Mouse (Mus musculus) cerebellum, adult 11 months (tissue): ENCODE results near the gene Washc2.

Experiments
- DNase-seq: peaks from one replicate; pipeline ENCODE4 v3.0.0; 2022

Gene Washc2

DNA sequence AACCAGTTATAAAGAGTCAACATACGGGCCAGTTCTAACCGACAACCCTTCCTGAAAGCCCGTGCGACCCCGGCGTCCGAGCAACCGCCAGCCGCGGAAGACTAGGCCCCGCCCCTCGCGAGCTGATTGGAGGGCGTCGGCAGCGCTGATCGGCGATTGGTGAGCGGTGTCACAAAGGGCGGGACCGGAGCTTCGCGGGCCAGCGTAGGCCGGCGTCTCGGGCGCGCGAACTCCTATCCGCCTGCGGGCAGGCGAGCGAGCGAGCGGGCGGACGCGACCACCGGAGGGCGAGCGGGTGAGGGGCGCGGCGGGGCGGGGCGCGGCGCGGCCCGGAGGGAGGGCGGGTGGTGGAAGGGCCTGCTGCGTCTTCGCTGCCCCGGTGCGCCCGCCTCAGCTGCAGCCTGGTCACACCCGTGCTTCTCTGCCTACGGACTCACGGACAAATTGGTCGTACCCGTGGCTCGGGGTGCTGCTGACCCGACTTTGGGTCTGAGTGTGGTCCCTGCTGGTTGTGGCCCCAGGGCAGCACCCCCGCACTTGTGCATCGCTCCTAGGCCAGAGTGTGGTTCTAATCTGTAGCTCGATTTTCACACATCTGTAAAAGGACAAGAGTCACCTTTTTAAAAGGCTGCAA lies 56.3 kb downstream of the Washc2 start, which contains the start of gene Zfand4:
TSS of gene Zfand4 (plus strand) at position 205 of the 634 bp plus-strand sequence.
- DNase-seq: peak; percentile 88

DNA sequence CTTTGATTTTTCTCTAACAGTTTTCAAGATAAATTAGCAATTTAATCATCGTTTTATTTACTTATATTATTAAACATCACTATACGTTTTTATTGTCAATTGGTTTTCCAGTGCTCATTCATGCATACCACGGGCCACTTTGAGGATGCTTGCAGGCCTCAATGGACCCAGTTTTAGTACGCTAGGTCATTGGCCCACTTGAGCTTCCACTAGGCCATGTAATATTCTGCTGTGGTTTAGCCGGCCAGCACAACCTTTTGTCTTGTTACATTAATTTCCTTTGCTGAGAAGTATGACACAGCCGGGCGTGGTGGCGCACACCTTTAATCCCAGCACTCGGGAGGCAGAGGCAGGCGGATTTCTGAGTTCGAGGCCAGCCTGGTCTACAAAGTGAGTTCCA lies 57.0 kb downstream of the Washc2 start:
- DNase-seq: no peak

DNA sequence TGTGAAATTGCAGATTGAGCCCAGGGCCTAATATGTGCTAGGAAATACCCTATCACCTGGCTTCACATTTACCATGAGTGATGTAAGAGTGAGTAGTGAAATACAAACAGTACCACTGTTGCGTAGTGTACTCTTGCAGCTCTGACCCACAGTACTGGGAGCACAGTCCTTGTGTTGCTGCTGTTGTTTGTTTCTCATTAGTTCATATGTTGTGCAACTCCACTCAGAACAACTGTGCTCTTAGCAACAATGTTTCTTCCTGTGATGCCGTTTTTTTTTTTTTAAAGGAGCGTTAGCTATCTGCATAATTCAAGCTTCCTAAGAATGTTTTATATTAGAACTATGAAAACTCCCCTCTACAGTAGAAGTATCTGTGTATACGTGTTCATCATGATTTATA lies 57.8 kb downstream of the Washc2 start:
- no peak for DNase-seq

- DNase-seq: no peak
Observed at GRCm38 (mm10) chr6:116266273-116267109, 58.7 kb downstream of the Washc2 start.

GRCm38 (mm10) chr6:116267110-116267423 lies 59.2 kb downstream of the Washc2 start:
- DNase-seq: no peak

GRCm38 (mm10) chr6:116275695-116276094 lies 67.9 kb downstream of the Washc2 start:
- DNase-seq: no peak

GRCm38 (mm10) chr6:116278679-116279317 lies 71.0 kb downstream of the Washc2 start:
- no peak for DNase-seq

DNA sequence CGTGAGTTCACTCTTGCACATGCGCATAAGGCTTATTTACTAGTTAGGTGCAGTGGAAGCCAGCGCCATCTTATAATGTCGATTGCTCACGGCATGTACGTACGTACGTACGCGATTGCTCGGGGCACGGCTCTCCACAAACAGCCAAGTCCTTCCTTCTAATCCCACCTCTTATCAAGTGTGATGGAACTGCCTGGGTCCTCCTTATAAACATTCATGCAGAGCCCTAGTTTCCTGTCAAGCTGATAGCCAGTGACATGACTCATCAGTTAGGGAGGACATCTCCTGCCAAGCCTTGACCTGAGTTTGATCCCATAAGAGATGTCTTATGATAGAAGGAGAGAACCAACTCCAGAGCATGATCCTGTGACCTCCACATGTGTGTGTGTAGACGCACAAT lies 73.2 kb downstream of the Washc2 start:
- DNase-seq: no peak

DNA sequence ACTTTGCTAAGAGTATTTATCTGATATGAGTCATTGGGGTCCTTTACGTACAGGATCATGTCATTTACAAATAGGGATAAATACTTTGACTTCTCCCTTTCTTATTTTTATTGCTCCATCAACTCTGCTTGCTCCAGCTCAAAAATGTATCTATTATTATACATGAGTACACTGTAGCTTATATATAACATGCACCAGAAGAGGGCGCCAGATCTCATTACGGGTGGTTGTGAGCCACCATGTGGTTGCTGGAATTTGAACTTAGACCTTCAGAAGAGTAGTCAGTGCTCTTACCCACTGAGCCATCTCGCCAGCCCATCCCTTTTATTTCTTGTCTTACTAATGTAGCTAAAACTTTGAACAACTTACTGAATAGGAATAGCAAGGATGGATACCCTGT lies 74.7 kb downstream of the Washc2 start:
- no peak for DNase-seq

- DNase-seq: no peak
Observed at GRCm38 (mm10) chr6:116283280-116283679, 75.4 kb downstream of the Washc2 start.

GRCm38 (mm10) chr6:116286321-116286720 lies 78.5 kb downstream of the Washc2 start:
- DNase-seq: no peak

- no peak for DNase-seq
Observed at GRCm38 (mm10) chr6:116286870-116287575, 79.2 kb downstream of the Washc2 start.

GRCm38 (mm10) chr6:116311411-116311810 lies 103.6 kb downstream of the Washc2 start:
- DNase-seq: no peak
